Mouse (Mus musculus) liver, postnatal 0 days (tissue): Measurements from ENCODE around the gene Nrxn1. TPM values are rescaled to one million over a fixed set of nuclear protein-coding genes. Genes with fewer than 3 reads are reported as not detected.

Experiments used
- ATAC-seq: fragments of 200-750 bp; cut with Nextera tagmentation; 2 replicates; pipeline ENCODE4 v1.8.0; 2017; ENCODE audit warnings: mild to moderate bottlenecking, moderate library complexity
- DNase-seq: peaks from one replicate; pipeline ENCODE4 v3.0.0-alpha.2; 2016
- H3K27ac ChIP-seq: fragments of 300-500 bp; sonication (generic); 2 replicates; pipeline ENCODE4 v1.5.1; 2014; ENCODE audit warnings: antibody characterized with exemption, moderate library complexity, mild to moderate bottlenecking, low read depth
- H3K27me3 ChIP-seq: fragments of 300-500 bp; sonication (generic); 2 replicates; pipeline ENCODE4 v1.6.1; 2014; ENCODE audit warnings: low read length, control low read depth, mixed read lengths; ENCODE audit not compliant: insufficient read depth
- H3K36me3 ChIP-seq: fragments of 300-500 bp; sonication (generic); replicated peaks from 2 replicates; pipeline ENCODE4 v1.6.1; 2014; ENCODE audit warnings: mild to moderate bottlenecking, control low read depth, low read length, moderate library complexity, mixed read lengths; ENCODE audit not compliant: insufficient read depth
- H3K4me1 ChIP-seq: fragments of 300-500 bp; sonication (generic); 2 replicates; pipeline ENCODE4 v1.6.1; 2014; ENCODE audit warnings: antibody characterized with exemption, mild to moderate bottlenecking, control low read depth; ENCODE audit not compliant: insufficient read depth
- H3K4me2 ChIP-seq: fragments of 300-500 bp; sonication (generic); 2 replicates; pipeline ENCODE4 v1.6.1; 2014; ENCODE audit warnings: low read depth, mild to moderate bottlenecking, low read length, moderate library complexity, mixed read lengths
- H3K4me3 ChIP-seq: fragments of 300-500 bp; sonication (generic); 2 replicates; pipeline ENCODE4 v1.5.1; 2014; ENCODE audit warnings: low read depth, low read length
- H3K9ac ChIP-seq: fragments of 300-500 bp; sonication (generic); replicated peaks from 2 replicates; pipeline ENCODE4 v1.6.1; 2014; ENCODE audit warnings: mild to moderate bottlenecking, moderate library complexity
- H3K9me3 ChIP-seq: fragments of 300-500 bp; sonication (generic); 2 replicates; pipeline ENCODE4 v1.6.1; 2016; ENCODE audit warnings: mild to moderate bottlenecking, control low read depth, low read length, mixed read lengths
- CTCF ChIP-seq: sonication (generic); IDR thresholded peaks from 2 replicates; pipeline ENCODE4 v1.5.1; 2016; ENCODE audit warnings: antibody characterized with exemption, low read depth
- EP300 ChIP-seq: IDR thresholded peaks from 2 replicates; pipeline ENCODE4 v1.6.1; 2016; ENCODE audit warnings: antibody characterized with exemption, low read depth, mild to moderate bottlenecking
- WGBS: fragments of 180-500 bp; shearing (Covaris S2); extraction: QIAGEN DNeasy Blood & Tissue Kit; methylation state at CpG from one replicate; pipeline ENCODE4 v1.1.7; 2014; ENCODE audit not compliant: insufficient replicate concordance; 5-methylcytosine and 5-hydroxymethylcytosine counted together
- polyA plus RNA-seq: library from polyadenylated mRNA; unstranded; fragments of >200 nt; fragmentation: Nextera tagmentation; extraction: Ambion mirVana; gene quantifications from 2 replicates; pipeline ENCODE4 v1.2.1, GENCODE M21; 2015

The Nrxn1 gene
- polyA plus RNA-seq, 1 experiment from 2014 or later: 0.41 TPM

DNA sequence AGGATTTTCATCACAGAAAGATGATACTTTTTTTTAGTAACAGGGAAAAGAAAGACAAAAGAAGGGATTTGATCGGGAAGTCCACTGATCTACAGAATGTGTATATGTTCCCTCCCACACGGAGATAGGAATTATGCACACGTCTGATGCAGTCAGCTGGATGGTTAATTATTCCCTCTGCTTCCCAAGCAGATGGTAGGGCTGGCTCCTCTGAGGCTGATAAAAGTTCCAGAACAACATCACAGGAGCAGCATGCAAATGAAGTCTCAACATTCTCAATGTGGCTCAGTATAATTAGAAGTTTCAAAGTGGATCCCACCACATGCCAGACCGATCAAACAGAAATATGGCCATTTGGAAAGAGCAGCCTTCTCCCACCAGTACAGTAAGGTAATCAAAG is 388.1 kb downstream of the Nrxn1 start:
- no peaks in the 10 kb centered on the region for H3K9me3 ChIP-seq
- H3K4me1 ChIP-seq: no peaks in the 10 kb centered on the region
- 77% methylated on average over 4 of the region's 4 CpGs for WGBS
- no peaks in the 10 kb centered on the region for H3K27me3 ChIP-seq
- no peaks in the 10 kb centered on the region for H3K36me3 ChIP-seq
- H3K9ac ChIP-seq: no peak overlapping the region
- ATAC-seq: no peak
- no peak overlapping the region for H3K27ac ChIP-seq
- DNase-seq: no peak
- no peak overlapping the region for H3K4me2 ChIP-seq
- no peak overlapping the region for H3K4me3 ChIP-seq
- TF ChIP-seq EP300 (no peak), CTCF (no peak)

GRCm38 (mm10) chr17:90702626-90703025 is 390.2 kb downstream of the Nrxn1 start:
- no peaks in the 10 kb centered on the region for H3K27me3 ChIP-seq
- H3K4me1 ChIP-seq: no peaks in the 10 kb centered on the region
- no peak for DNase-seq
- no peak for TF ChIP-seq CTCF
- no peak for TF ChIP-seq EP300
- no peak overlapping the region for H3K4me2 ChIP-seq
- H3K36me3 ChIP-seq: no peaks in the 10 kb centered on the region
- no peak for ATAC-seq
- H3K9ac ChIP-seq: no peak overlapping the region
- no peaks in the 10 kb centered on the region for H3K9me3 ChIP-seq
- no peak overlapping the region for H3K4me3 ChIP-seq
- 53% methylated on average over 1 of the region's 1 CpGs for WGBS
- no peak overlapping the region for H3K27ac ChIP-seq

GRCm38 (mm10) chr17:90696071-90696800 is 396.6 kb downstream of the Nrxn1 start:
- ATAC-seq: no peak
- Histone ChIP-seq H3K27me3 (no peaks in the 10 kb centered on the region), H3K9me3 (no peaks in the 10 kb centered on the region), H3K27ac (no peak overlapping the region), H3K4me2 (no peak overlapping the region), H3K4me1 (no peaks in the 10 kb centered on the region), H3K9ac (no peak overlapping the region), H3K4me3 (no peak overlapping the region), H3K36me3 (no peaks in the 10 kb centered on the region)
- WGBS: 37% methylated on average over 6 of the region's 6 CpGs
- no peak for DNase-seq
- TF ChIP-seq CTCF (no peak), EP300 (no peak)

DNA sequence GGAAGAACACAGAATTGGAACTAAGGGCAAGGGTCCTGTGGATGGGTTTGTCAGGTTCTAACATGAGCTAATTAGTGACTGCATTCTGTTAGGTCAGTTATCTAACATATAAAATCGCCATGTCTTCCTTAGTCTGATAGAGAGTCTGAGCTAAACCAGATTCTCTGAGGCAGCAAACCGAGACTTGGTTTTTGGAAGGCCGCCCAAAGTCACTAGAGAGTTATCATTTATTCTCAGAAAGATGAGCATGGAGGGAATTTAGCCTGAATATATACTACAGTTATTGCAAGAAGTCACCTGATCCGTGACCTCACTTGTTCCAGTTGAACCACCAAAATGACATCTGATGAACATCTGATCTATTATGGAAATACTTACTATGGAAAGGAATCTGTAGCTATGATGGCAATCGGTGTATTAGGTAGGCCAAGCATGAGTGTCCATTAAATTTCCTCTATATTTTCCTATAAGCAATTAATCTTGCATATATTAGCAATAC is 397.7 kb downstream of the Nrxn1 start:
- no peaks in the 10 kb centered on the region for H3K9me3 ChIP-seq
- no peaks in the 10 kb centered on the region for H3K4me1 ChIP-seq
- no peak for TF ChIP-seq EP300
- no peak for TF ChIP-seq CTCF
- ATAC-seq (no peak), DNase-seq (no peak)
- no peak overlapping the region for H3K4me3 ChIP-seq
- H3K4me2 ChIP-seq: no peak overlapping the region
- WGBS: 73% methylated on average over 5 of the region's 5 CpGs
- no peaks in the 10 kb centered on the region for H3K36me3 ChIP-seq
- no peak overlapping the region for H3K27ac ChIP-seq
- no peaks in the 10 kb centered on the region for H3K27me3 ChIP-seq
- no peak overlapping the region for H3K9ac ChIP-seq

- ATAC-seq (no peak), DNase-seq (no peak)
- H3K9ac ChIP-seq: no peak overlapping the region
- no peak overlapping the region for H3K27ac ChIP-seq
- TF ChIP-seq CTCF: no peak
- TF ChIP-seq EP300: no peak
- no peaks in the 10 kb centered on the region for H3K4me1 ChIP-seq
- H3K27me3 ChIP-seq: no peaks in the 10 kb centered on the region
- H3K36me3 ChIP-seq: no peaks in the 10 kb centered on the region
- no peaks in the 10 kb centered on the region for H3K9me3 ChIP-seq
- no peak overlapping the region for H3K4me2 ChIP-seq
- H3K4me3 ChIP-seq: no peak overlapping the region
These were observed 408.7 kb downstream of the Nrxn1 start for GRCm38 (mm10) chr17:90684172-90684571.

DNA sequence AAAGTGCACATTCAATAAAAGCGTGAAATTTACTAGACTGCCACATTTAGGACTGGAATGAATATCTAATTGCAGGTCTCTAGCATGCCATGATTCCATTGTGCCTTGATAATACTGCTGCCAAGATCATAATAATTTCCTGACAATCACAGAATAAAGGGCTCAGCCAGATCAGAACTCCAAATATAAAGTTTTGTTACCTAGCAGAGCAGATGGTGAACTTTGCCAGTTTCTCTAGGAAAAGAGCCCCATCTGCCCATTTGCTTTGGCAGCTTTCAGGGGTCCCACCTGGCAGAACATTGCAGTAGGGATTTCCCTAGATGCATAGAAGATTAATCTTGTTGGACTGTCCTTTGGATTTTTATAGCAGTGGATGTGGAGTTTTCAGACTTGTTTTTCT is 411.9 kb downstream of the Nrxn1 start:
- Histone ChIP-seq H3K27me3 (no peaks in the 10 kb centered on the region), H3K4me1 (no peaks in the 10 kb centered on the region), H3K9ac (no peak overlapping the region), H3K4me2 (no peak overlapping the region), H3K36me3 (no peaks in the 10 kb centered on the region), H3K9me3 (no peaks in the 10 kb centered on the region), H3K27ac (no peak overlapping the region), H3K4me3 (no peak overlapping the region)
- WGBS: 61% methylated on average over 1 of the region's 1 CpGs
- TF ChIP-seq EP300: no peak
- no peak for TF ChIP-seq CTCF
- ATAC-seq (no peak), DNase-seq (no peak)

DNA sequence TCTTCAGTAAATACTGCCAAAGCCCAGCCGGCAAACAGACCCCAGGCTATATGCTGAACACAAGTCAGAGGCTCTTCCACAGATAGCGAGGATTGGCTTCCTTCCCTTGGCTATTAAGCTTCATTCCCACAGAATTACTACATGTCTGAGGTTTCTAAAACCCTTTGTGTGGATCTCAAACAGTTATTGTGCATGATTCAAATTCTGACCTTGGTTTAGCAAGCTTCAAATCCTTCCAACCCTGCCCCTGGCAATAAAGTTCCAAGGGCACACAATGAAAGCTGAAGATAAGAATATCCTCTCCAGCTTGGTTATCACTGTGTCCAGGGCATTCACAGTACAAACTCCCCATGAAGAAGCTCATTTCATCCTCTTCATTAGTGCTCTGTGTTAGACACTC is 416.2 kb downstream of the Nrxn1 start:
- Histone ChIP-seq H3K4me1 (no peaks in the 10 kb centered on the region), H3K36me3 (no peaks in the 10 kb centered on the region), H3K4me3 (no peak overlapping the region), H3K9me3 (no peaks in the 10 kb centered on the region), H3K9ac (no peak overlapping the region), H3K27ac (no peak overlapping the region), H3K27me3 (no peaks in the 10 kb centered on the region), H3K4me2 (no peak overlapping the region)
- TF ChIP-seq EP300: no peak
- no peak for TF ChIP-seq CTCF
- WGBS: 64% methylated on average over 2 of the region's 2 CpGs
- ATAC-seq (no peak), DNase-seq (no peak)
